Mouse (Mus musculus): ENCODE measurements around the gene Atl1. TPM values are rescaled to one million over a fixed set of nuclear protein-coding genes. Genes with fewer than 3 reads are reported as not detected.

The Atl1 gene
- total RNA-seq, 2 experiments from 2014 or later, result 230 to 233 TPM

GRCm38 (mm10) chr12:69986786-69987497 lies 94.5 kb downstream of the Atl1 start, which contains the start of gene Sav1:
Sav1 (minus strand) TSS chr12:69987002.
- peak within 1 kb of the TSS; percentile 80 for H3K4me3 ChIP-seq
- peak within 1 kb of the TSS; percentile 89 for H3K27ac ChIP-seq
- peak; percentile 90 for DNase-seq (ENCODE audit: extremely low spot score in 1 of 2, low spot score in 2 of 2)
- intact Hi-C loops (cut with DNase I), result loop anchor here (5.0 kb wide), 2 partner anchors 75 to 160 kb away; no protein-coding TSS in a partner anchor
- no peak; the same call in 1 of the 2 replicates for TF ChIP-seq CTCF (IDR thresholded peaks at IDR 0.05)

DNA sequence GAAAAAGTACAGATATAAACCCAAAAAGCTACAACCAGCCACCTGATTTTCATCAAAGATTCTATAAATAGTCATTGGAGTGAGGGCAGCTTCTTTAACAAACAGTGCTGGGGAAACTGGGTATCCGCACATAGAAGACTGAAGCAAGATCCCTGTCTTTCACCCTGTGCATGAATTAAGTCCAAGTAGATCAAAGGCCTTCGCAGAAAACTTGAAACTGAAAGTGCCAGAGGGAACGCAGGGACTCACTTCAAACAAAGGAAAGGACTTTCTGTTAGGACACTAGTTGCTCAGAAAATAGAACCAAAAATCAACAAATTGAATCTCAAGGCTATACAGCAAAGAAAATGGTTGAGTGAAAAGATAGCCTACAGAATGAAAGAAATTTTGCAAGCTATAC lies 103.0 kb downstream of the Atl1 start:
- DNase-seq (ENCODE audit: extremely low spot score in 1 of 2, low spot score in 2 of 2), result no peak
- no peak overlapping the region for H3K4me3 ChIP-seq
- intact Hi-C loops (cut with DNase I), result no loop called here
- no peak for TF ChIP-seq CTCF (IDR thresholded peaks at IDR 0.05)
- H3K27ac ChIP-seq, result no peak overlapping the region

GRCm38 (mm10) chr12:69998186-69998983 lies 106.0 kb downstream of the Atl1 start:
- Histone ChIP-seq H3K27ac (no peak overlapping the region), H3K4me3 (no peak overlapping the region)
- TF ChIP-seq CTCF (IDR thresholded peaks at IDR 0.05), result no peak
- intact Hi-C loops (cut with DNase I), result loop anchor here (1.0 kb wide), 1 partner anchor 8 kb away; no protein-coding TSS in a partner anchor
- no peak for DNase-seq (ENCODE audit: extremely low spot score in 1 of 2, low spot score in 2 of 2)

- Histone ChIP-seq H3K4me3 (no peak overlapping the region), H3K27ac (no peak overlapping the region)
- TF ChIP-seq CTCF (IDR thresholded peaks at IDR 0.05), result no peak
- no peak for DNase-seq (ENCODE audit: extremely low spot score in 1 of 2, low spot score in 2 of 2)
- intact Hi-C loops (cut with DNase I), result no loop called here
These were observed 112.7 kb downstream of the Atl1 start for GRCm38 (mm10) chr12:70005103-70005502.

- TF ChIP-seq CTCF (IDR thresholded peaks at IDR 0.05), result no peak
- no peak for DNase-seq (ENCODE audit: extremely low spot score in 1 of 2, low spot score in 2 of 2)
- no peak overlapping the region for H3K4me3 ChIP-seq
- H3K27ac ChIP-seq, result no peak overlapping the region
- intact Hi-C loops (cut with DNase I), result no loop called here
These were observed 117.9 kb downstream of the Atl1 start for GRCm38 (mm10) chr12:70010356-70010755.

- intact Hi-C loops (cut with DNase I), result loop anchor here (1.0 kb wide), 1 partner anchor 31 kb away; no protein-coding TSS in a partner anchor
- no peak for DNase-seq (ENCODE audit: extremely low spot score in 1 of 2, low spot score in 2 of 2)
- TF ChIP-seq CTCF (IDR thresholded peaks at IDR 0.05), result no peak
- no peak overlapping the region for H3K27ac ChIP-seq
- H3K4me3 ChIP-seq, result no peak overlapping the region
These were observed 119.3 kb downstream of the Atl1 start for GRCm38 (mm10) chr12:70011681-70012080.

DNA sequence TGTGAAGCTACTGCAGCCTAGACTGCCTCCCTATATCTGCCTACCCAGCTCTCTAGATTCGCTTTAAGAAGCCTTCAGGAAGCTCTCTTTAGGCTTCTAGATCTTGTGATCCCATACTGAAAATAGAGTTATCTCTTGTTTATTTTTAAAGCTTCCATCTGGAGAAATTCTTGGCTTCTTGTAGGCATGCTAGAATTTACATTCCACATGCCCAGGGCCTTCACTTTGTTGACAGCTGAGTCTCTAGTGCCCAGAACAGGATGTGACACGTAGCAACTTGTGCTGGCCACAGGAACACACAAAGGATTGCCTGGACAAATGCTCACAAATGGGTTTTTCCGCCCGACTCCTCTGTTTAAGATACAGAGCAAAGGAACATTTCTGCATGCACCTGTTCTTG lies 123.5 kb downstream of the Atl1 start:
- Histone ChIP-seq H3K27ac (peak overlapping the region; percentile 67), H3K4me3 (no peak overlapping the region)
- no peak for TF ChIP-seq CTCF (IDR thresholded peaks at IDR 0.05)
- intact Hi-C loops (cut with DNase I), result no loop called here
- no peak for DNase-seq (ENCODE audit: extremely low spot score in 1 of 2, low spot score in 2 of 2)

Other genes with a start within 250 kb of the Atl1 start
- gene Sos2, start 210.8 kb upstream of the Atl1 start, total RNA-seq (2021), result 10 to 100 TPM; 36.7 to 37.7 TPM
- gene L2hgdh, start 167.7 kb upstream of the Atl1 start, total RNA-seq (2021), result 10 to 100 TPM; 17.3 to 19.9 TPM
- gene Atp5s, start 167.7 kb upstream of the Atl1 start, total RNA-seq (2021), result 10 to 100 TPM; 32.9 to 40.3 TPM
- gene Cdkl1, start 101.3 kb upstream of the Atl1 start, total RNA-seq (2021), result 10 to 100 TPM; 28.9 to 30.8 TPM
- 10 to 100 TPM; 39.8 to 40.9 TPM for gene Map4k5, start 586 bp downstream of the Atl1 start, total RNA-seq (2021)
- gene Sav1, start 94.4 kb downstream of the Atl1 start, total RNA-seq (2021), result 10 to 100 TPM; 17.4 to 19.5 TPM
- 10 to 100 TPM; 67.4 to 82.6 TPM for gene Nin, start 221.1 kb downstream of the Atl1 start, total RNA-seq (2021)

Measured in left cerebral cortex, adult 2 months (tissue).